Mouse (Mus musculus) liver, embryonic 13.5 days (tissue): ENCODE data around the gene Gm11032. TPM values are rescaled to one million over a fixed set of nuclear protein-coding genes. Genes with fewer than 3 reads are reported as not detected.

Experiments
- ATAC-seq: fragments of 200-750 bp; cut with Nextera tagmentation; 2 replicates; pipeline ENCODE4 v1.8.0; 2017; ENCODE audit warnings: low read depth, mild to moderate bottlenecking, moderate number of reproducible peaks, moderate library complexity
- DNase-seq: peaks from one replicate; pipeline ENCODE4 v3.0.0; 2022
- H3K27ac ChIP-seq: fragments of 300-500 bp; sonication (generic); 2 replicates; pipeline ENCODE4 v1.5.1; 2015; ENCODE audit warnings: moderate library complexity, mild to moderate bottlenecking, inconsistent platforms
- H3K27me3 ChIP-seq: fragments of 300-500 bp; sonication (generic); 2 replicates; pipeline ENCODE4 v1.6.1; 2015; ENCODE audit warnings: mild to moderate bottlenecking, inconsistent platforms
- H3K36me3 ChIP-seq: fragments of 300-500 bp; sonication (generic); 2 replicates; pipeline ENCODE4 v1.6.1; 2015; ENCODE audit warnings: mild to moderate bottlenecking, inconsistent platforms
- H3K4me1 ChIP-seq: fragments of 300-500 bp; sonication (generic); replicated peaks from 2 replicates; pipeline ENCODE4 v1.6.1; 2015; ENCODE audit warnings: inconsistent platforms
- H3K4me2 ChIP-seq: fragments of 300-500 bp; sonication (generic); 2 replicates; pipeline ENCODE4 v1.6.1; 2015; ENCODE audit warnings: inconsistent platforms, mild to moderate bottlenecking, moderate library complexity
- H3K4me3 ChIP-seq: fragments of 300-500 bp; sonication (generic); replicated peaks from 2 replicates; pipeline ENCODE4 v1.5.1; 2015; ENCODE audit warnings: mild to moderate bottlenecking, inconsistent platforms
- H3K9ac ChIP-seq: fragments of 300-500 bp; sonication (generic); 2 replicates; pipeline ENCODE4 v1.6.1; 2015; ENCODE audit warnings: mild to moderate bottlenecking, inconsistent platforms
- H3K9me3 ChIP-seq: fragments of 300-500 bp; sonication (generic); replicated peaks from 2 replicates; pipeline ENCODE4 v1.6.1; 2016; ENCODE audit warnings: inconsistent platforms
- WGBS: fragments of 180-500 bp; shearing (Covaris S2); methylation state at CpG from one replicate; pipeline ENCODE4 v1.1.7; 2015; ENCODE audit not compliant: insufficient replicate concordance; 5-methylcytosine and 5-hydroxymethylcytosine counted together
- polyA plus RNA-seq: library from polyadenylated mRNA; unstranded; fragments of >200 nt; fragmentation: Nextera tagmentation; extraction: Ambion mirVana; gene quantifications from 2 replicates; pipeline ENCODE4 v1.2.1, GENCODE M21; 2015

Gene Gm11032
- polyA plus RNA-seq, 1 experiment from 2014 or later, result not detected

- H3K4me2 ChIP-seq, result no peak overlapping the region
Observed at GRCm38 (mm10) chr11:4599916-4600315, 20.0 kb upstream of the Gm11032 start.

GRCm38 (mm10) chr11:4601890-4602289 lies 18.0 kb upstream of the Gm11032 start:
- no peak overlapping the region for H3K9ac ChIP-seq

More at GRCm38 (mm10) chr11:4599916-4600315, 20.0 kb upstream of the Gm11032 start:
- no peak overlapping the region for H3K4me3 ChIP-seq
- DNase-seq (no peak), ATAC-seq (no peak)
- peaks cover 26% of the 10 kb centered on the region for H3K4me1 ChIP-seq
- H3K27me3 ChIP-seq, result peaks cover 13% of the 10 kb centered on the region
- 54% methylated on average over 3 of the region's 3 CpGs for WGBS
- H3K9me3 ChIP-seq, result no peaks in the 10 kb centered on the region
- no peak overlapping the region for H3K9ac ChIP-seq
- no peak overlapping the region for H3K27ac ChIP-seq
- H3K36me3 ChIP-seq, result no peaks in the 10 kb centered on the region

GRCm38 (mm10) chr11:4602691-4603441 lies 17.0 kb upstream of the Gm11032 start:
- H3K27me3 ChIP-seq, result peaks cover 13% of the 10 kb centered on the region
- no peak overlapping the region for H3K4me2 ChIP-seq
- ATAC-seq (no peak), DNase-seq (no peak)
- peaks cover 21% of the 10 kb centered on the region for H3K4me1 ChIP-seq
- no peaks in the 10 kb centered on the region for H3K36me3 ChIP-seq
- no peak overlapping the region for H3K4me3 ChIP-seq
- no peak overlapping the region for H3K9ac ChIP-seq
- 39% methylated on average over 12 of the region's 12 CpGs for WGBS
- no peak overlapping the region for H3K27ac ChIP-seq
- H3K9me3 ChIP-seq, result no peaks in the 10 kb centered on the region

More at GRCm38 (mm10) chr11:4601890-4602289, 18.0 kb upstream of the Gm11032 start:
- H3K9me3 ChIP-seq, result no peaks in the 10 kb centered on the region
- WGBS, result 82% methylated on average over 5 of the region's 5 CpGs
- H3K4me2 ChIP-seq, result no peak overlapping the region
- H3K4me1 ChIP-seq, result peaks cover 21% of the 10 kb centered on the region
- no peak for ATAC-seq
- H3K4me3 ChIP-seq, result no peak overlapping the region
- no peaks in the 10 kb centered on the region for H3K36me3 ChIP-seq
- peaks cover 13% of the 10 kb centered on the region for H3K27me3 ChIP-seq
- H3K27ac ChIP-seq, result no peak overlapping the region
- no peak for DNase-seq

- no peak overlapping the region for H3K9ac ChIP-seq
- peaks cover 21% of the 10 kb centered on the region for H3K4me1 ChIP-seq
- H3K4me2 ChIP-seq, result no peak overlapping the region
- H3K4me3 ChIP-seq, result no peak overlapping the region
- ATAC-seq (no peak), DNase-seq (no peak)
- 37% methylated on average over 6 of the region's 6 CpGs for WGBS
- H3K9me3 ChIP-seq, result no peaks in the 10 kb centered on the region
- no peaks in the 10 kb centered on the region for H3K36me3 ChIP-seq
- peaks cover 13% of the 10 kb centered on the region for H3K27me3 ChIP-seq
- H3K27ac ChIP-seq, result no peak overlapping the region
Observed at GRCm38 (mm10) chr11:4604441-4604840, 15.4 kb upstream of the Gm11032 start.

- H3K9ac ChIP-seq, result no peak overlapping the region
- DNase-seq, result peak; percentile 56
- ATAC-seq, result peak; percentile 75
- no peak overlapping the region for H3K4me3 ChIP-seq
- WGBS, result 46% methylated on average over 7 of the region's 7 CpGs
- no peak overlapping the region for H3K4me2 ChIP-seq
- peaks cover 21% of the 10 kb centered on the region for H3K4me1 ChIP-seq
- H3K27me3 ChIP-seq, result peaks cover 16% of the 10 kb centered on the region
- H3K27ac ChIP-seq, result no peak overlapping the region
- H3K9me3 ChIP-seq, result no peaks in the 10 kb centered on the region
- H3K36me3 ChIP-seq, result no peaks in the 10 kb centered on the region
Observed at GRCm38 (mm10) chr11:4605414-4605813, 14.5 kb upstream of the Gm11032 start.

GRCm38 (mm10) chr11:4606541-4606940 lies 13.3 kb upstream of the Gm11032 start:
- Histone ChIP-seq H3K27me3 (peaks cover 20% of the 10 kb centered on the region), H3K4me1 (peaks cover 21% of the 10 kb centered on the region), H3K4me2 (no peak overlapping the region), H3K27ac (no peak overlapping the region), H3K36me3 (no peaks in the 10 kb centered on the region), H3K4me3 (no peak overlapping the region), H3K9me3 (no peaks in the 10 kb centered on the region), H3K9ac (no peak overlapping the region)
- WGBS, result 74% methylated on average over 1 of the region's 1 CpGs
- DNase-seq (no peak), ATAC-seq (no peak)

- Histone ChIP-seq H3K27ac (no peak overlapping the region), H3K4me1 (no peaks in the 10 kb centered on the region), H3K4me3 (no peak overlapping the region), H3K9me3 (no peaks in the 10 kb centered on the region), H3K27me3 (peaks cover 17% of the 10 kb centered on the region), H3K4me2 (no peak overlapping the region), H3K9ac (no peak overlapping the region), H3K36me3 (no peaks in the 10 kb centered on the region)
- 69% methylated on average over 2 of the region's 2 CpGs for WGBS
- DNase-seq (no peak), ATAC-seq (no peak)
Observed at GRCm38 (mm10) chr11:4611904-4612303, 8.0 kb upstream of the Gm11032 start.

GRCm38 (mm10) chr11:4620501-4621108 lies 738 bp downstream of the Gm11032 start:
- Histone ChIP-seq H3K9me3 (no peaks in the 10 kb centered on the region), H3K27me3 (0 out of 2 replicates have a peak, but pooled peaks cover 6% of the 10 kb centered on the region), H3K9ac (no peak overlapping the region), H3K4me1 (no peaks in the 10 kb centered on the region), H3K36me3 (no peaks in the 10 kb centered on the region), H3K4me2 (no peak overlapping the region), H3K27ac (no peak overlapping the region), H3K4me3 (no peak overlapping the region)
- DNase-seq, result no peak
- 56% methylated on average over 13 of the region's 13 CpGs for WGBS
- ATAC-seq, result no peak

- Histone ChIP-seq H3K4me1 (no peaks in the 10 kb centered on the region), H3K9me3 (no peaks in the 10 kb centered on the region), H3K4me2 (no peak overlapping the region), H3K27me3 (peaks cover 6% of the 10 kb centered on the region; the same call in 1 of the 2 replicates), H3K9ac (no peak overlapping the region), H3K36me3 (no peaks in the 10 kb centered on the region), H3K27ac (no peak overlapping the region), H3K4me3 (no peak overlapping the region)
- no peak for DNase-seq
- no peak for ATAC-seq
- WGBS, result 67% methylated on average over 4 of the region's 4 CpGs
Observed at GRCm38 (mm10) chr11:4621866-4622265, 2.0 kb downstream of the Gm11032 start.

GRCm38 (mm10) chr11:4622442-4622986 lies 2.6 kb downstream of the Gm11032 start:
- no peak for DNase-seq
- peaks cover 13% of the 10 kb centered on the region; the same call in 1 of the 2 replicates for H3K27me3 ChIP-seq
- 72% methylated on average over 7 of the region's 7 CpGs for WGBS

GRCm38 (mm10) chr11:4622997-4623396 lies 3.1 kb downstream of the Gm11032 start:
- H3K4me1 ChIP-seq, result no peaks in the 10 kb centered on the region
- no peak overlapping the region for H3K4me3 ChIP-seq
- H3K36me3 ChIP-seq, result no peaks in the 10 kb centered on the region
- peaks cover 13% of the 10 kb centered on the region; the same call in 1 of the 2 replicates for H3K27me3 ChIP-seq
- no peak overlapping the region for H3K9ac ChIP-seq
- ATAC-seq, result no peak
- no peak overlapping the region for H3K27ac ChIP-seq
- DNase-seq, result no peak
- no peaks in the 10 kb centered on the region for H3K9me3 ChIP-seq
- no peak overlapping the region for H3K4me2 ChIP-seq
- WGBS, result 61% methylated on average over 5 of the region's 5 CpGs

More at GRCm38 (mm10) chr11:4622442-4622986, 2.6 kb downstream of the Gm11032 start:
- no peak overlapping the region for H3K9ac ChIP-seq
- no peaks in the 10 kb centered on the region for H3K4me1 ChIP-seq
- no peak overlapping the region for H3K4me3 ChIP-seq
- no peaks in the 10 kb centered on the region for H3K36me3 ChIP-seq
- ATAC-seq, result no peak
- no peaks in the 10 kb centered on the region for H3K9me3 ChIP-seq
- H3K4me2 ChIP-seq, result no peak overlapping the region
- H3K27ac ChIP-seq, result no peak overlapping the region
